Mouse (Mus musculus) retina, postnatal 1 day (tissue): ENCODE measurements around the gene Ssh3.
A peak's percentile ranks its signal among the peaks of the same experiment; 100 is the strongest.

Experiments
- DNase-seq: peaks from one replicate; pipeline ENCODE4 v3.0.0-alpha.2; 2012

Ssh3 gene

GRCm38 (mm10) chr19:4214771-4215450, 54.1 kb downstream of the Ssh3 start:
- DNase-seq, result peak; percentile 61

GRCm38 (mm10) chr19:4214071-4214770, 54.8 kb downstream of the Ssh3 start, which contains the start of the genes Clcf1 and AC109138.7:
Clcf1 (plus strand) TSS chr19:4214238.
AC109138.7 (plus strand) TSS chr19:4214357.
- DNase-seq, result peak; percentile 55

GRCm38 (mm10) chr19:4213524-4213974, 55.4 kb downstream of the Ssh3 start:
- peak; percentile 54 for DNase-seq

GRCm38 (mm10) chr19:4211891-4212588, 56.9 kb downstream of the Ssh3 start:
- DNase-seq, result no peak
